Mouse (Mus musculus): ENCODE measurements at regions not wholly inside any gene's neighbourhood (a gene's known extent, or its start where the extent isn't known, plus 50 kb on each side); places are given as distances from the start of the nearest gene placed in this dataset.

DNA sequence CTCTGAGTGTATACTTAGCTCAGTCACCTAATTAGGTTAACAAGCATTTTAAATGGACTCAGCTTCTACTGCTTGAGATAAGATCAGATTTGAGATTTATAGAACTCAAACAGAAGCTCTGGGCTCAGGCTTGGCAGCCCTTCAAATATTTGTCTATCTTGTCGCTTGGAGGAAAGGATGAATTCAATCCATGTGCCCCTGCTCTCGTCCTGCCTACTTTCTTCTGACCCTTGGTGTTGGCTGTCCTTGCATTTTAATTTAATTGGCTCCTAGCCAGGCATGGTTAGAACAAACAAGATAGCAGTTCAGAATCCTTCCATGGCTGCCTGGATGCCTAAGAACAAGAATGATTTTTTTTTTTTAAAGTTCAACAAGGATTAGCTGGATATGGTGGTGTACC is 137.2 kb downstream of the Trim33 start:
- TF ChIP-seq CTCF (IDR thresholded peaks at IDR 0.05; ENCODE audit: low read depth, low read length) = no peak
- no peak for TF ChIP-seq POLR2A (IDR thresholded peaks at IDR 0.05; ENCODE audit: extremely low read depth, insufficient read depth, low read length)

Measured in liver, adult 2 months (tissue).